Mouse (Mus musculus) E14TG2a.4 (cell line): ENCODE measurements around the gene Gm17364.

Experiments
- CTCF ChIP-seq: conservative IDR thresholded peaks from 2 replicates; pipeline ENCODE4 v1.5.1; 2014; ENCODE audit warnings: low read length
- NANOG ChIP-seq: IDR thresholded peaks from 2 replicates; pipeline ENCODE4 v1.6.1; 2014; ENCODE audit warnings: borderline replicate concordance, low read length, mixed read lengths
- POU5F1 ChIP-seq: IDR thresholded peaks from 2 replicates; pipeline ENCODE4 v1.6.1; 2014; ENCODE audit warnings: low read length, borderline replicate concordance

- TF ChIP-seq CTCF (no peak), POU5F1 (no peak), NANOG (no peak)
Observed at GRCm38 (mm10) chr13:41293595-41293994, 19.8 kb upstream of the Gm17364 start.
